Mouse (Mus musculus): ENCODE results near the gene Maneal. TPM values are rescaled to one million over a fixed set of nuclear protein-coding genes. Genes with fewer than 3 reads are reported as not detected.

Maneal gene
- total RNA-seq, 2 experiments from 2014 or later = 48.8 to 52.5 TPM

DNA sequence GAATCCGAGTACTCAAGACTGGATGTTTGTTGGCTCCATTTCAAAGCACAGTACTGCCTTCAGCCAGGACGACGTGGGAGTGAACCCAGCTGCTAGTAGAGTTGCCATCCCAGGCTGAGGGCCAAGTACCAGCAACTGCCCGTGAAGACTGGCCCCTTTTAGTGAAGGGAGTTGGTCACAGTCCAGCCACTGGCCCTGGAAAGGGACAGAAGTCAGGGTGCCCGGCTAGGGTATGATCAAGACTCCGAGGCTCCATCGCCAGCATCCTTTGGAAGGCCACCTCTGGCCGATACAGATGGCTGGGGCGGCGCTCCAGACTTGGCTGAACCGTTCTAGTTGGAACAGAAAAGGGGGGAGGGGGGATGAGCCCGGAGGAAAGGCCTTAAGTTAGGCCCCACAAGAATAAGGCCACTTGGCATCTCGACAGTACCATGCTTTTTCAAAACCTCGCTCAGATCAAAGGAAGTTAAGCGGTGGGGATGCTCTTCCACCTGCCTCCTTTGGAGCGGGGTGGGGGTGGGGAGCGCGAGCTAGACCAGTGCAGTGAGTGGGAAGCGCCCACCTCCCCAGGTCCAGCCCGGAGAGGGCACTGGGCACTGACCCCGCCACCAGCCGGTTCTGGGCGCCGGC lies 12.2 kb downstream of the Maneal start:
- DNase-seq = peak; percentile 95
- intact Hi-C loops (cut with DNase I) = loop anchor here (5.0 kb wide), 1 partner anchor 47 kb away; the partner anchor contains the start of gene Mtf1

GRCm38 (mm10) chr4:124847573-124847972 lies 14.4 kb downstream of the Maneal start:
- DNase-seq = peak; percentile 90
- intact Hi-C loops (cut with DNase I) = loop anchor here (5.0 kb wide), 1 partner anchor 45 kb away; the partner anchor contains the start of gene Mtf1

DNA sequence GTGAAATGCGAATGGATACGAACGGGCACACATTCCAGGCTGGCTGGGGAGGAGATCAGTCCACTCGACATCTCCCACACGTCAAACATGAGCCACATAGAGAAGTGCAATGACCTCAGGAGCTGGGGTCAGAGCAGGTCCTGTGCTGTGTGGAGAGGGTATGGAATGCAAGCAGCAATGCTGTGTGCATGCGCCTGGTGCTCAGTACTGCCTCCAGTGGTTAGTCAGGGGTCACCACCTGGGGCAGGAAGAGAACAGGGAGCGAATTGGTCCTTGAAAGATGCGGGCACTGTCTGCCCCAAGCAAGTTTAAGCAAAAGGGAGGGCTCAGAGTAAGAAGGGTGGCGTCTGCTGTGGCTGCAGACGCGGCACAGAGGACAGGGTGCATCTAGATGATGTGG lies 18.5 kb downstream of the Maneal start:
- intact Hi-C loops (cut with DNase I) = no loop called here
- peak; percentile 46 for DNase-seq

DNA sequence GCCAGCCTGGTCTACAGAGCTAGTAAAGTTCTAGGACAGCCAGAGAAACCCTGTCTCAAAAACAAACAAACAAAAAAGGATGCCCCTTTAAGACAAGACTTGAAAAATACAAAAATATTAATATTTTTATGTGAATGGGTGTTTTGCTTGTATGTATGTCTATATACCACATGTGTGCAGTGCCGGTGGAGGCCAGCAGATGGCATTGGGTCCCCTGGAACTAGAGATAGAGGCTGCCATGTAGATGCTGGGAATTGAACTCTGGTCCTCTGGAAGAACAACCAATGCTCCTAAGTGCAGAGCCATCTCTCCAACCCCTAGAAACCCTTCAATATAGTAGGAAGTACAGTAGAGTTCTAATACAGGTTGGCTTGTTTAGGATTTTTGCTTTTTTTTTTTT lies 21.0 kb downstream of the Maneal start:
- DNase-seq = no peak
- intact Hi-C loops (cut with DNase I) = no loop called here

- DNase-seq = peak; percentile 84
- intact Hi-C loops (cut with DNase I) = no loop called here
Observed at GRCm38 (mm10) chr4:124838035-124838700, 23.8 kb downstream of the Maneal start.

DNA sequence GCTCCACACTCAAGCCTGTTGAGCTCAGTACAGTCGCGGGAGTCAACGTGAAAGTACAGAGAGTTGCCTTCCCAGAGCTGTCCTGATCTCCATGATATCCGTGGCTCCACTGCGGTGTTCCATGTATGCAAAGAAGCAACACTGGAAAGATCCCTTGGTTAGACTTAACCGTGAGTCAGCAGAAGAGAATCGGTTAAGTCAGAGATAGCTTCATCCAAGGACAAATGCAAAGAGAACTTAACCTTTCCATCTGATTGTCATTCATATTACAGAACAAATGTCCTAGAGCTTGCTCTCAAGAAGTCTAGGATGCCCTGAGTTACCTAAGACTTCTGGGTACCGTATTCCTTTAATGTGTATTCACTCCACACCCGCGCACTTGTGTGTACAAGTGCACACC lies 29.2 kb downstream of the Maneal start:
- intact Hi-C loops (cut with DNase I) = no loop called here
- no peak for DNase-seq

GRCm38 (mm10) chr4:124829671-124830070 lies 32.3 kb downstream of the Maneal start:
- intact Hi-C loops (cut with DNase I) = no loop called here
- DNase-seq = no peak

DNA sequence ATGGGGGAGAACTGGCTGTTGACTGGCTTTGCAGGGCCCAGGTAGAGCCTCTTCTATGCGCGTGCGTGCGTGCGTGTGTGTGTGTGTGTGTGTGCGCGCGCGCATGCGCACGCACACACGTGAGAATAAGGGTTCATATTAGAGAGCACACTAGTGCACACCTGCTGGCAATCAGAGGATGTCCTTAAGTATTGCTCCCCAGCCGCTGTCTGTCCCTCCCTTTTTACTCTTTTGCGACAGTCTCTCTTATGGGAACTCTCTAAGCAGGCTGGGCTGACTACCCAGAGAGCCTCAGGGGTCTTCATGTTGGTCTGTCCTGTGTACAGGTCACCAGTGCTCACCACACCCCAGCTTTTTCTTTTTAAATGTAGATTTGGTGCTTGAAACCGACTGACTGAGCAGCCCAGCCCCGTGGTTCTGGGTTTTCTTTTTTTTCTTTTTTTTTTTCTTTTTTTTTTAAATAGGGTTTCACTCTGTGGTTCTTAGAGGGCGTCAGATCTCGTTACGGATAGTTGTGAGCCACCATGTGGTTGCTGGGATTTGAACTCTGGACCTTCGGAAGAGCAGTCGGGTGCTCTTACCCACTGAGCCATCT lies 36.5 kb downstream of the Maneal start:
- intact Hi-C loops (cut with DNase I) = no loop called here
- DNase-seq = no peak

GRCm38 (mm10) chr4:124824967-124825366 lies 37.0 kb downstream of the Maneal start:
- intact Hi-C loops (cut with DNase I) = no loop called here
- DNase-seq = no peak

DNA sequence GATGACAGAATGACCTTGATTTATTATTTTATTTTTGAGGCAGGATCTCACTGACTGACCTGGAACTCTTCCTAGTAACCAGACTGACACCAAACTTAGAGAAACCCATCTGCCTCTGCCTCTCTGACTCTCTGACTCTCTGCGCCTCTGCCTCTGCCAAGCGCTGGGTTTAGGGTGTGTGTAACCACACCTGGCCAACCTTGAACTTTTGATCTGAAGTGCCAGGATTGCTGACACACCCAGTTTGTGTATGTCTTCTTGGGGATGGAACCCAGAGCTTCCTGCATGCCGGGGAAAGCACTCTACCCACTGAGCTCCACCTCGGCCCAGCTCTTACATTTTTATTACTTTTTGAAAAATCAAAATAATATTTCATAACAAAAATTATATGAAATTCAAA lies 43.1 kb downstream of the Maneal start:
- DNase-seq = no peak
- intact Hi-C loops (cut with DNase I) = no loop called here

DNA sequence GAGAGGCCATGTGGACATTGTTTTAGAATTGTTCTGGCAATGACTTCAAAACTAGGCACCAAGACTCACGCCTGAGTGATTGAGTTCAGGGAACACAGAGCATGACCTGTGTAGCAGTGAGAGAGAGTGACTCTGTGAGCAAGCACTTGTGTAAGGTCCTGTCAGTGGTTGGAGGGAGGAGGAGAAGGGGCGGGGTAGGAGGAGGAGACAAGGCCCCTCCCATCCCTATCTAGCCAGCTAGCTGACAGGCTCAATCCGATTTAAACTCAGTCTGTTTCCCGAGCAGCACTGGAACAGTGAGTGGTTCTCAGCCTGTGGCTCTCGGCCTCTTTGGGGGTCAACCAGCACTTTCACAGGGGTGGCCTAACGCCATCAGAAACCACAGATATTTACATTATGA lies 44.2 kb downstream of the Maneal start:
- no peak for DNase-seq
- intact Hi-C loops (cut with DNase I) = no loop called here

DNA sequence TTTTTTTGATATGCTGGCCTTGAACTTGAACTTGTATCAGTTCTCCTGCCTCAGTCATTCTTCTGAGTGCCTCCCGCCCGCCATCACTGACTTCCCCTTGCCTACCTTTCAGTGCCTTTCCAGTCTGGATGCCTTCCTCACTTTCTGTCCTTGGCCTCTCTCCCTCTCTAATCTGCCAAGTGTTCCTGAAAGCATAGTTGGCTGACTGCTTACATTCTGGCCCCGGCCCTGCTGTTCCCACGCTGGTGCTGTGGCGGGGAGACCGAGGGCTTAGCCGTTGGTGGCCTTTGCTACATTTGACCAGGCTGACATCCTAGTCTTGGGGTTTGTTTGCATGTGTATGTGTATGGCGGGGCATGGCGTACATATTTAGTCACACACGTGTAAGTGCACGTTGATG lies 46.1 kb downstream of the Maneal start:
- DNase-seq = peak; percentile 33
- intact Hi-C loops (cut with DNase I) = no loop called here

GRCm38 (mm10) chr4:124811347-124811975 lies 50.5 kb downstream of the Maneal start:
- peak; percentile 48 for DNase-seq
- intact Hi-C loops (cut with DNase I) = no loop called here

DNA sequence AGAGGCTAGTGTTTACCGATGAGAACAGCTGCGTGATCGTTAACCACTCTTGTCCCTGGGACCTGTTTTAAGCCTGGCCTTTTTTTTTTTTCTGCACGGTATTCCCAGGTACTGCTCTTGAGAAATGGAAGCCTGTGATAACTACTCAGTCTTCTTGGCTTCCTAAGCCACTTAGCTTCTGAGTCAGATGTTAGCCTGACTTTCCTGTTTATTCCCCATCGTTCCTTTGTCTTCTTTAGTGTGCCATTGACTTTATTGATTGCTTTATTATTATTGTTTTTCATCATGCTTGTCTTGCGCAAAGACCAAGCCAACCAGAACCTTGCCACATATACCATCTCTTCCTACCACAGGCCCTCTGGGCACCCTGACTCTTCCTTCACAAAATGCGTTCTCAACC lies 51.9 kb downstream of the Maneal start:
- intact Hi-C loops (cut with DNase I) = no loop called here
- DNase-seq = no peak

GRCm38 (mm10) chr4:124809136-124809883 lies 52.7 kb downstream of the Maneal start:
- DNase-seq = no peak
- intact Hi-C loops (cut with DNase I) = no loop called here

- intact Hi-C loops (cut with DNase I) = no loop called here
Observed at GRCm38 (mm10) chr4:124808511-124808910, 53.5 kb downstream of the Maneal start.

More at GRCm38 (mm10) chr4:124808511-124808910, 53.5 kb downstream of the Maneal start:
- DNase-seq = no peak

Other genes starting within 250 kb of the Maneal start
- gene Pou3f1, start 205.4 kb downstream of the Maneal start, total RNA-seq (2021) = 10 to 100 TPM; 42.4 to 52.0 TPM
- gene Utp11, start 168.6 kb downstream of the Maneal start, total RNA-seq (2021) = 10 to 100 TPM; 16.5 to 20.2 TPM
- gene Fhl3, start 161.5 kb downstream of the Maneal start, total RNA-seq (2021) = 1 to 10 TPM; 4.3 to 4.9 TPM
- gene Sf3a3, start 147.4 kb downstream of the Maneal start, total RNA-seq (2021) = 10 to 100 TPM; 45.9 to 47.3 TPM
- 10 to 100 TPM; 30.4 to 33.6 TPM for gene Inpp5b, start 120.3 kb downstream of the Maneal start, total RNA-seq (2021)
- gene Mtf1, start 60.1 kb downstream of the Maneal start, total RNA-seq (2021) = 10 to 100 TPM; 25.0 to 27.2 TPM
- 10 to 100 TPM; 40.6 to 45.8 TPM for gene Yrdc, start 11.5 kb downstream of the Maneal start, total RNA-seq (2021)
- 10 to 100 TPM; 74.1 to 75.1 TPM for gene 1110065P20Rik, start 11.0 kb downstream of the Maneal start, total RNA-seq (2021)
- 10 to 100 TPM; 15.7 to 18.8 TPM for gene Epha10, start 18.7 kb upstream of the Maneal start, total RNA-seq (2021)
- gene 9930104L06Rik, start 74.9 kb upstream of the Maneal start, total RNA-seq (2021) = 10 to 100 TPM; 16.3 to 18.6 TPM
- gene Cdca8, start 77.1 kb upstream of the Maneal start, total RNA-seq (2021) = 10 to 100 TPM; 10.6 to 11.3 TPM
- 1 to 10 TPM; 1.1 to 1.4 TPM for gene Rspo1, start 124.3 kb upstream of the Maneal start, total RNA-seq (2021)
- 10 to 100 TPM; 80.4 to 83.5 TPM for gene Gnl2, start 154.4 kb upstream of the Maneal start, total RNA-seq (2021)
- under 1 TPM; 0.80 to 0.91 TPM for gene Dnali1, start 203.5 kb upstream of the Maneal start, total RNA-seq (2021)
- 10 to 100 TPM; 16.6 to 17.4 TPM for gene Snip1, start 204.5 kb upstream of the Maneal start, total RNA-seq (2021)
- gene Meaf6, start 223.0 kb upstream of the Maneal start, total RNA-seq (2021) = 100 to 1,000 TPM; 150 to 165 TPM